Mouse (Mus musculus): Measurements from ENCODE around the gene Msi2. TPM values are rescaled to one million over a fixed set of nuclear protein-coding genes. Genes with fewer than 3 reads are reported as not detected.

The Msi2 gene
- total and polyA plus RNA-seq, 2 experiments from 2014 or later: 26.9 to 133 TPM

- WGBS: 61% methylated on average over 11 of the region's 11 CpGs
- no peak for DNase-seq (ENCODE audit: low spot score)
Observed at GRCm38 (mm10) chr11:88598150-88598847, 120.0 kb downstream of the Msi2 start.

DNA sequence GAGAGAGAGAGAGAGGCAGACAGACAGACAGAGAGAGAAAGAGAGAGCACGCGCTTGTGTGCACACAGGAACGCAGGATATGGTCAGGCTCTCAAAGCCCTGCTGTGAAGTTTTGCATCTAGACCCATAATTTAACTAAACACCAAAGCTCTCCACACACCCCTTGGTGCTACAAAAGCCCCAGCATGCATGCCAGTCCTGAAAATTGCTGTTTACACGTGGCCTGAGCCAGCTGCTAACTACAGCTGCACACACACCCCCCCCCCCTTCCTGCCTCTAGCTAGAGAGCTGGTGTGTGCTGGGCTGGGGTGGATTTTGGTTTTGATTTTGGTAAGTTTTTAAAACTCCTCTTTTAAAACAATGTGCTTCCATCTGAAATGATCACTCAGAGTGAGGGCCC, 122.7 kb downstream of the Msi2 start:
- H3K4me3 ChIP-seq (ENCODE audit: low read depth, low read length): no peak overlapping the region
- no peaks in the 10 kb centered on the region for H3K9me3 ChIP-seq (ENCODE audit: low read length)
- WGBS: 50% methylated on average over 4 of the region's 4 CpGs
- no peak overlapping the region for H3K27ac ChIP-seq (ENCODE audit: low read depth, low read length)
- no peak overlapping the region for H3K4me2 ChIP-seq (ENCODE audit: low read depth, low read length, poor library complexity, severe bottlenecking)
- ATAC-seq (ENCODE audit: low FRiP score) (no peak), DNase-seq (ENCODE audit: low spot score) (no peak)
- H3K27me3 ChIP-seq (ENCODE audit: insufficient read depth, low read length): no peaks in the 10 kb centered on the region
- H3K36me3 ChIP-seq (ENCODE audit: insufficient read depth, low read length): no peaks in the 10 kb centered on the region
- no peak overlapping the region for H3K9ac ChIP-seq (replicated peaks; ENCODE audit: low read length, poor library complexity, severe bottlenecking)
- TF ChIP-seq CTCF (IDR thresholded peaks at IDR 0.05): no peak
- peaks cover 6% of the 10 kb centered on the region for H3K4me1 ChIP-seq (ENCODE audit: insufficient read depth, low read length)

More at GRCm38 (mm10) chr11:88598150-88598847, 120.0 kb downstream of the Msi2 start:
- H3K9me3 ChIP-seq (ENCODE audit: low read length): no peaks in the 10 kb centered on the region
- ATAC-seq (ENCODE audit: low FRiP score): no peak
- no peak overlapping the region for H3K4me2 ChIP-seq (ENCODE audit: low read depth, low read length, poor library complexity, severe bottlenecking)
- H3K4me1 ChIP-seq (ENCODE audit: insufficient read depth, low read length): peaks cover 6% of the 10 kb centered on the region
- no peaks in the 10 kb centered on the region for H3K36me3 ChIP-seq (ENCODE audit: insufficient read depth, low read length)
- H3K27me3 ChIP-seq (ENCODE audit: insufficient read depth, low read length): no peaks in the 10 kb centered on the region
- H3K9ac ChIP-seq (replicated peaks; ENCODE audit: low read length, poor library complexity, severe bottlenecking): no peak overlapping the region
- no peak for TF ChIP-seq CTCF (IDR thresholded peaks at IDR 0.05)
- H3K4me3 ChIP-seq (ENCODE audit: low read depth, low read length): no peak overlapping the region
- 0 out of 2 replicates have a peak overlapping the region, but pooled peaks have one; percentile 3 for H3K27ac ChIP-seq (ENCODE audit: low read depth, low read length)

- DNase-seq (ENCODE audit: low spot score): no peak
- H3K9ac ChIP-seq (replicated peaks; ENCODE audit: low read length, poor library complexity, severe bottlenecking): no peak overlapping the region
- no peak overlapping the region for H3K27ac ChIP-seq (ENCODE audit: low read depth, low read length)
- no peak for TF ChIP-seq CTCF (IDR thresholded peaks at IDR 0.05)
- H3K4me3 ChIP-seq (ENCODE audit: low read depth, low read length): no peak overlapping the region
- WGBS: 60% methylated on average over 13 of the region's 13 CpGs
- H3K27me3 ChIP-seq (ENCODE audit: insufficient read depth, low read length): no peaks in the 10 kb centered on the region
- H3K9me3 ChIP-seq (ENCODE audit: low read length): no peaks in the 10 kb centered on the region
- H3K4me1 ChIP-seq (ENCODE audit: insufficient read depth, low read length): peaks cover 6% of the 10 kb centered on the region
- no peak overlapping the region for H3K4me2 ChIP-seq (ENCODE audit: low read depth, low read length, poor library complexity, severe bottlenecking)
- H3K36me3 ChIP-seq (ENCODE audit: insufficient read depth, low read length): no peaks in the 10 kb centered on the region
- no peak for ATAC-seq (ENCODE audit: low FRiP score)
Observed at GRCm38 (mm10) chr11:88594804-88595611, 123.3 kb downstream of the Msi2 start.

DNA sequence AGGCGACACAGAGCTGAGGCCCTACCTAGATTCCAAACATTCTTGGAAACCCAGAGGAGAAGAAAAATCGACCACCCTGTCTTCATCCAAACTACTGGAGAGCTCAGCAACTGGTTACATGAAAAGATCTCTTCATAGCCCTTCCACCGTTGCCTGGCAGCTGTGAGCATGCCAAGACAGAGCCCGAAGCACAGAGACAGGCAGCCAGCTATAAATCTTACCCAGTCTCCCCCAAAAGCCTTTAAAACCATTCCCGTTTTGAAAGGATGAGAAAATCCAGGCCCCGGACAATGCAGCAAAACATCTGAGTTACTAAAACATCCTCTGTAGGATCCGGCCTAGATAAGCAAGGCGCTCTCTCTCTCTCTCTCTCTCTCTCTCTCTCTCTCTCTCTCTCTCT, 124.3 kb downstream of the Msi2 start:
- Histone ChIP-seq H3K4me2 (ENCODE audit: low read depth, low read length, poor library complexity, severe bottlenecking) (no peak overlapping the region), H3K9ac (replicated peaks; ENCODE audit: low read length, poor library complexity, severe bottlenecking) (no peak overlapping the region), H3K4me3 (ENCODE audit: low read depth, low read length) (no peak overlapping the region), H3K36me3 (ENCODE audit: insufficient read depth, low read length) (peaks cover 4% of the 10 kb centered on the region; the same call in 1 of the 2 replicates), H3K27me3 (ENCODE audit: insufficient read depth, low read length) (no peaks in the 10 kb centered on the region), H3K9me3 (ENCODE audit: low read length) (no peaks in the 10 kb centered on the region), H3K4me1 (ENCODE audit: insufficient read depth, low read length) (0 out of 2 replicates have a peak, but pooled peaks cover 2% of the 10 kb centered on the region), H3K27ac (ENCODE audit: low read depth, low read length) (no peak overlapping the region)
- ATAC-seq (ENCODE audit: low FRiP score) (no peak), DNase-seq (ENCODE audit: low spot score) (no peak)
- no peak for TF ChIP-seq CTCF (IDR thresholded peaks at IDR 0.05)
- WGBS: 36% methylated on average over 8 of the region's 8 CpGs

GRCm38 (mm10) chr11:88592099-88592498, 126.2 kb downstream of the Msi2 start:
- peaks cover 4% of the 10 kb centered on the region; the same call in 1 of the 2 replicates for H3K36me3 ChIP-seq (ENCODE audit: insufficient read depth, low read length)
- no peak overlapping the region for H3K4me3 ChIP-seq (ENCODE audit: low read depth, low read length)
- H3K9me3 ChIP-seq (ENCODE audit: low read length): no peaks in the 10 kb centered on the region
- no peak for TF ChIP-seq CTCF (IDR thresholded peaks at IDR 0.05)
- WGBS: 82% methylated on average over 8 of the region's 8 CpGs
- H3K9ac ChIP-seq (replicated peaks; ENCODE audit: low read length, poor library complexity, severe bottlenecking): no peak overlapping the region
- DNase-seq (ENCODE audit: low spot score) (no peak), ATAC-seq (ENCODE audit: low FRiP score) (no peak)
- H3K27ac ChIP-seq (ENCODE audit: low read depth, low read length): no peak overlapping the region
- no peak overlapping the region for H3K4me2 ChIP-seq (ENCODE audit: low read depth, low read length, poor library complexity, severe bottlenecking)
- H3K27me3 ChIP-seq (ENCODE audit: insufficient read depth, low read length): no peaks in the 10 kb centered on the region
- peaks cover 10% of the 10 kb centered on the region; the same call in 1 of the 2 replicates for H3K4me1 ChIP-seq (ENCODE audit: insufficient read depth, low read length)

DNA sequence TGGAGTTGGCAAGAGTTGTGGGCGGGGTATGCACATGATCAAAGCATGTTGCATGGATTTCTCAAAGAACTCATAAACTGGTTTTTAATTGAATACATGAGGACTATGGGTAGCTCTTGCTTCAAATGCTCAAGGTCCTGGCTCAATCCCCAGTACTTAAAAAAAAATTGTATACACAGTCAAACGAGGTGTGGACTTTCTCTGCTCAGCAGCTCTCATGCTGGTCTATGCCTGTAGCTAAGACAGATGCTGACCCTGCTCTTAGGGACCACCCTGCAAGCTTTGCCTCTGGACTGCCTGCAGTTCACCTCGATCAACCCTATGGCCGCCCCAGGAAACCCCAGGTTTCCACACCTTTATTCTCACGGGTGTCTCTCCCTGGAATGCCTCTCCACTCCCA, 127.7 kb downstream of the Msi2 start:
- Histone ChIP-seq H3K4me1 (ENCODE audit: insufficient read depth, low read length) (peaks cover 16% of the 10 kb centered on the region; the same call in 1 of the 2 replicates), H3K27ac (ENCODE audit: low read depth, low read length) (no peak overlapping the region), H3K4me2 (ENCODE audit: low read depth, low read length, poor library complexity, severe bottlenecking) (no peak overlapping the region), H3K27me3 (ENCODE audit: insufficient read depth, low read length) (no peaks in the 10 kb centered on the region), H3K9ac (replicated peaks; ENCODE audit: low read length, poor library complexity, severe bottlenecking) (no peak overlapping the region), H3K9me3 (ENCODE audit: low read length) (no peaks in the 10 kb centered on the region), H3K36me3 (ENCODE audit: insufficient read depth, low read length) (peaks cover 4% of the 10 kb centered on the region; the same call in 1 of the 2 replicates), H3K4me3 (ENCODE audit: low read depth, low read length) (no peak overlapping the region)
- DNase-seq (ENCODE audit: low spot score): no peak
- no peak for TF ChIP-seq CTCF (IDR thresholded peaks at IDR 0.05)
- ATAC-seq (ENCODE audit: low FRiP score): no peak
- WGBS: 75% methylated on average over 5 of the region's 5 CpGs
